Mouse (Mus musculus) neural tube, embryonic 14.5 days (tissue): Measurements from ENCODE around the gene Angptl7. TPM values are rescaled to one million over a fixed set of nuclear protein-coding genes. Genes with fewer than 3 reads are reported as not detected.
A peak's percentile ranks its signal among the peaks of the same experiment; 100 is the strongest.

Source experiments
- ATAC-seq: fragments of 200-750 bp; cut with Nextera tagmentation; 2 replicates; pipeline ENCODE4 v1.8.0; 2017; ENCODE audit warnings: low read depth, mild to moderate bottlenecking, moderate TSS enrichment, moderate library complexity
- H3K27ac ChIP-seq: fragments of 300-500 bp; sonication (generic); 2 replicates; pipeline ENCODE4 v1.5.1; 2014; ENCODE audit warnings: low read depth, mild to moderate bottlenecking, control low read depth, low read length, moderate library complexity, mixed read lengths
- H3K27me3 ChIP-seq: fragments of 300-500 bp; sonication (generic); 2 replicates; pipeline ENCODE4 v1.6.1; 2014; ENCODE audit warnings: low read length; ENCODE audit not compliant: control insufficient read depth, insufficient read depth
- H3K36me3 ChIP-seq: fragments of 300-500 bp; sonication (generic); 2 replicates; pipeline ENCODE4 v1.6.1; 2014; ENCODE audit warnings: low read length, mixed read lengths; ENCODE audit not compliant: control insufficient read depth, insufficient read depth
- H3K4me1 ChIP-seq: fragments of 300-500 bp; sonication (generic); 2 replicates; pipeline ENCODE4 v1.6.1; 2014; ENCODE audit warnings: low read length; ENCODE audit not compliant: control insufficient read depth, insufficient read depth
- H3K4me2 ChIP-seq: fragments of 300-500 bp; sonication (generic); 2 replicates; pipeline ENCODE4 v1.6.1; 2014; ENCODE audit warnings: mild to moderate bottlenecking, low read depth, low read length, control low read depth
- H3K4me3 ChIP-seq: fragments of 300-500 bp; sonication (generic); 2 replicates; pipeline ENCODE4 v1.5.1; 2014; ENCODE audit warnings: low read depth, low read length, control low read depth, mixed read lengths
- H3K9ac ChIP-seq: fragments of 300-500 bp; sonication (generic); replicated peaks from 2 replicates; pipeline ENCODE4 v1.6.1; 2014; ENCODE audit warnings: low read depth, mild to moderate bottlenecking, control low read depth, low read length, mixed read lengths
- H3K9me3 ChIP-seq: fragments of 300-500 bp; sonication (generic); 2 replicates; pipeline ENCODE4 v1.6.1; 2016; ENCODE audit warnings: low read length; ENCODE audit not compliant: control insufficient read depth
- WGBS: fragments of 180-500 bp; shearing (Covaris S2); extraction: QIAGEN DNeasy Blood & Tissue Kit; methylation state at CpG from one replicate; pipeline ENCODE4 v1.1.7; 2014; 5-methylcytosine and 5-hydroxymethylcytosine counted together
- polyA plus RNA-seq: library from polyadenylated mRNA; unstranded; fragments of >200 nt; fragmentation: Nextera tagmentation; extraction: Ambion mirVana; gene quantifications from 2 replicates; pipeline ENCODE4 v1.2.1, GENCODE M21; 2014

Angptl7 gene
- polyA plus RNA-seq, 1 experiment from 2014 or later: 0.24 TPM

DNA sequence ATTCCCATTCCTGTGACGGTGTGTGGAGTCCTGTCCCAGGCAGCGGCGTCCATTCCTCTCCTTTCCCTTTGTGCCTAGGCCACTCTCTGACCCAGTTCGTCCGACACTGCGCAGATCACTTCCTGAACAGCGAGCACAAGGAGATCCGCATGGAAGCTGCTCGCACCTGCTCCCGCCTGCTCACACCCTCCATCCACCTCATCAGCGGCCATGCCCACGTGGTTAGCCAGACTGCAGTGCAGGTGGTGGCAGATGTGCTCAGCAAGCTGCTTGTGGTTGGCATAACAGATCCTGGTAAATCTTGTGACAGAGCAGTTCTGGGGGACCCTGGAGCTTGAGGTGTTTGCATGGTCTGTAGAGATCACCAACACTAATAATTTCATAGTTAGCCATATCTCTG lies 35.4 kb downstream of the Angptl7 start:
- H3K27me3 ChIP-seq: no peaks in the 10 kb centered on the region
- no peaks in the 10 kb centered on the region for H3K9me3 ChIP-seq
- no peak overlapping the region for H3K4me2 ChIP-seq
- peaks cover 70% of the 10 kb centered on the region for H3K36me3 ChIP-seq
- no peak for ATAC-seq
- H3K4me3 ChIP-seq: no peak overlapping the region
- 93% methylated on average over 12 of the region's 12 CpGs for WGBS
- H3K27ac ChIP-seq: no peak overlapping the region
- H3K4me1 ChIP-seq: no peaks in the 10 kb centered on the region
- H3K9ac ChIP-seq: no peak overlapping the region

DNA sequence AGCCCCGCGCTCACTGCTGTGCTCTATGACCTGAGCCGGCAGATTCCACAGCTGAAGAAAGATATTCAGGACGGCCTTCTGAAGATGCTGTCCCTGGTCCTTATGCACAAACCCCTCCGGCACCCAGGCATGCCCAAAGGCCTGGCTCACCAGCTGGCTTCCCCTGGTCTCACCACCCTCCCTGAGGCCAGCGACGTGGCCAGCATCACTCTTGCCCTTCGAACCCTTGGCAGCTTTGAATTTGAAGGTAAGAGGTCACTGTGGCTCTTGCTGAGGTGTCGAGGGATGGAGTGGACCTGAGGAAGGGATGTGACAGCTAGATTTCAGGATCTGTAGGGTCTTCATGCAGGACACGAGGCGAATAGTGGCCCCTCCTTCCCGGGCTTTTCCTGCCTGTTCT lies 36.0 kb downstream of the Angptl7 start:
- Histone ChIP-seq H3K36me3 (peaks cover 69% of the 10 kb centered on the region), H3K27ac (no peak overlapping the region), H3K4me3 (no peak overlapping the region), H3K27me3 (no peaks in the 10 kb centered on the region), H3K9me3 (no peaks in the 10 kb centered on the region), H3K4me1 (no peaks in the 10 kb centered on the region), H3K9ac (no peak overlapping the region), H3K4me2 (no peak overlapping the region)
- no peak for ATAC-seq
- 94% methylated on average over 12 of the region's 12 CpGs for WGBS

DNA sequence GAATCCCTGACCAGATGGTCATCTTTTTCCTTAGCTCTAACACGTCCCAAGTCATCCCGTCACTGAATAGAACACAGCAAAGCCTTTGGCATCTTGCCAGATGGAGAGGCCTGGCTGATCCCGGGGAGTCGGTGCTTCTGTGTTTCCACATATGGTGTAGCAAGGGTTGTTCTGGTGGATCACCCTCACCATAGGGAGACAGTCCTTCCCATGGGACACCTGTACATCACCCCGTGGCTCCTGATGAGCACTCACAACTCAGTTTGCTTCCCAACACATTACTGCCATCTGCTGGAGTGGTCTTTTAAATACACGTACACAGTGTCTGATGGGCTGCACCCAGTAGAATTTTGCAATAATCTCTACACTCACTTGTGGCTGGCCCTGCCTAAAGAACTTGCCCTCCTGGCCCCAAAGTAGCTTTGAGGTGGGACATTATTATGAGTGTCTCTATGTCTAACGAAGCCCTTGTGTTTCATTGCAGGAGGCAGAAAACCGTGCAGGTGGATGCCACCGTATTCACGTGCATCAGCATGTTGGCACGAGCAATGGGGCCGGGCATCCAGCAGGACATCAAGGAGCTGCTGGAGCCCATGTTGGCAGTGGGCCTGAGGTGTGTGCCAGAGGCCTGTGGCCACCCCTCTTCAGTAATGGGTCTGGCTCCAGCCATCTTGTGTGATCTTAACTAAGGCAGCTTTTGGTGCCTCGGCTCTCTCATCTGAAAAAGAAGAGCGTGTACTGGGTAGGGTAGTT lies 36.9 kb downstream of the Angptl7 start:
- Histone ChIP-seq H3K36me3 (peaks cover 69% of the 10 kb centered on the region), H3K4me2 (no peak overlapping the region), H3K9me3 (no peaks in the 10 kb centered on the region), H3K27me3 (no peaks in the 10 kb centered on the region), H3K4me1 (no peaks in the 10 kb centered on the region), H3K9ac (no peak overlapping the region), H3K4me3 (no peak overlapping the region), H3K27ac (no peak overlapping the region)
- peak; percentile 55 for ATAC-seq
- WGBS: 70% methylated on average over 14 of the region's 14 CpGs

DNA sequence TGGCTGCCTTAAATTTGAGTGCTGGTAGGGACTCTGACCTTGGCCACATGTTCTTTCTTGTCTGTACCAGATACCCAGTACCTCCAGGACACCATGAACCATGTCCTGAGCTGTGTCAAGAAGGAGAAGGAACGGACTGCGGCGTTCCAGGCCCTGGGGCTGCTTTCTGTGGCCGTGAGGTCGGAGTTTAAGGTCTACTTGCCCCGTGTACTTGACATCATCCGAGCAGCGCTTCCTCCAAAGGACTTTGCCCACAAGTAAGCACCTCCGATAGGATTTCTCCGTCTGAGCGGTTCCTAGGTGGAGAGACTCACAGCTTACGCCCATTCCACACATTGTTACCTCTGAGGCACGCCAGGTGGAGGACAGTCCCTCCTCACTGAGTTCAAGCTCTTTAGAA lies 37.5 kb downstream of the Angptl7 start:
- H3K36me3 ChIP-seq: peaks cover 66% of the 10 kb centered on the region
- no peaks in the 10 kb centered on the region for H3K4me1 ChIP-seq
- H3K9me3 ChIP-seq: no peaks in the 10 kb centered on the region
- H3K27ac ChIP-seq: no peak overlapping the region
- H3K9ac ChIP-seq: no peak overlapping the region
- H3K4me2 ChIP-seq: no peak overlapping the region
- H3K27me3 ChIP-seq: no peaks in the 10 kb centered on the region
- 96% methylated on average over 13 of the region's 13 CpGs for WGBS
- no peak overlapping the region for H3K4me3 ChIP-seq
- ATAC-seq: no peak

DNA sequence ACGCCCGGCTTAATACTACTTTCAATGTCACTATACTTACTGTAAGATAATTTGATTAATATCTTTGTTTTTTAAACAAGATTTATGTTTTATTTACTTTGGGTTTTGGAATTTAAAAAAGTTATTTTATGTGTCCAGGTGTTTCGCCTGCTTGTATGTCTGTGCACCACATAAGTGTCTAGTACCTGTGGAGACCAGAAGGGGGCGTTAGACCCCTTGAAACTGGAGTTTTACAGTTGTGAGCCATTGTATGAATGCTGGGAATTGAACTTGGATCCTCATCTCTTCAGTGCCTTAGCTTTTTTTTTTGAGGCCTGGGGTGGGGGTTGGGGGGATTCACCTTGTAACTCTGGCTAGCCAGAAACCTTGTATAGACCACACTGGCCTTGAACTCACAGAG lies 38.5 kb downstream of the Angptl7 start:
- no peak for ATAC-seq
- WGBS: 87% methylated on average over 4 of the region's 4 CpGs

DNA sequence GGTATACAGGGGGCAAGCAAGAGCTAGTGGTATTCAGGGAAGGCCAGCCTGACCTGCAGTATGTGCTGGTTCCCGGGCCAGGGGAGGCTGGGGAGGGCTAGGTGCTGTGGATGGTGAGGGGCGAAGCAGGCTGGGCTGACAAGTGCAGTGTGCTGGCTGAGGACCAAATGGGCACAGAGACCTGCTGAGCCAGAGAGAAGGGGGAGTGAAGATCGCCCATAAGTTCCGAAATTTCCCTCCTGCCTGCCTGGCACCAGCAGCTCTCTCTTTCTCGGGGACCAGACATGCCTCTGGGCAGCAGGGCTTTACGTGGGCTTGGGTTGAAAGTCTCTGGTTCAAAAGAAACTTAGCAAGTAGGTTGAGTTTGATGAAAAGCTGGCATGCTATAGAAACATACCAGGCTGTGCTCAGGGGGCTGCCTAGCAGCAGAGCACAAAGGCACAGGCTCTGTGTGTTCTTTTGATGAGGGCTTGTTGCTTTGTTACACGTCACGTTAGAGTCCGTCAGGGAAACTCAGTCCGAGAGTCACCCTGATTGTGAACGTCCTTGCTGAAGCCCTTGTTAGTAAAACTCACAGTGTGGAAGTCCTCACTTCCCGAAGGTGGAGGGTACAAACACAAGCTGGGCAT lies 39.5 kb downstream of the Angptl7 start:
- ATAC-seq: peak; percentile 87
- Histone ChIP-seq H3K4me3 (no peak overlapping the region), H3K36me3 (peaks cover 68% of the 10 kb centered on the region), H3K27me3 (no peaks in the 10 kb centered on the region), H3K27ac (peak overlapping the region; percentile 46), H3K9ac (no peak overlapping the region), H3K9me3 (no peaks in the 10 kb centered on the region), H3K4me2 (no peak overlapping the region), H3K4me1 (no peaks in the 10 kb centered on the region)
- WGBS: 43% methylated on average over 12 of the region's 12 CpGs

More for the DNA sequence above, 38.5 kb downstream of the Angptl7 start:
- H3K27ac ChIP-seq: no peak overlapping the region
- no peak overlapping the region for H3K4me2 ChIP-seq
- no peak overlapping the region for H3K9ac ChIP-seq
- H3K9me3 ChIP-seq: no peaks in the 10 kb centered on the region
- no peaks in the 10 kb centered on the region for H3K4me1 ChIP-seq
- H3K27me3 ChIP-seq: no peaks in the 10 kb centered on the region
- peaks cover 70% of the 10 kb centered on the region for H3K36me3 ChIP-seq
- no peak overlapping the region for H3K4me3 ChIP-seq

DNA sequence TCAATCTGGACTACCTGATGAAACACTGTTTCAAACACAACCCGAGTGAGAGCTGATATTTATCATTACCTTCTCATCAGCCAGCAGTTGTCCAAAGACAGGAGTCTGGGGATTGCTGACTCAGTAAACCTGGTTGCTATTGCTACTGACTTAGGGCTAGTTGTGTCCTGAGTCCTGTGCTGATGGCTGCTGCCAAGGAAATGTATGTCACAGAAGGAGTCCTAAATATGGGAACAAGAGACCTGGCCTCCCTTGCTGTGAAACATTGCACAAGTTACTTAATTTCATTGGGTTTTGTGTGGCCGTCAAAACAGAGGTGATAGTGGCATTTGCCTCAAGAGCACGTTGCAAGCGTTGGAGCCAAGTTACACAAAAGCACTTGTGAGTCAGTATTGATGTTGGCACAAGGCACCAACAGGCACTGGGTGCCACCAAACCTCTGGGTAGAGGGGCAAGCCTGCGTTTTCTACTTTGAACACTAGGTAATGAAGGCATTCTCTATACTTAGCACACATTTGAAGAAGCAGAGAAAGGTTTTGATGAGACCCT lies 44.7 kb downstream of the Angptl7 start:
- no peak overlapping the region for H3K9ac ChIP-seq
- no peaks in the 10 kb centered on the region for H3K27me3 ChIP-seq
- no peak overlapping the region for H3K27ac ChIP-seq
- no peak for ATAC-seq
- 94% methylated on average over 5 of the region's 5 CpGs for WGBS
- peaks cover 69% of the 10 kb centered on the region for H3K36me3 ChIP-seq
- H3K4me2 ChIP-seq: no peak overlapping the region
- H3K4me3 ChIP-seq: no peak overlapping the region
- H3K4me1 ChIP-seq: no peaks in the 10 kb centered on the region
- no peaks in the 10 kb centered on the region for H3K9me3 ChIP-seq

DNA sequence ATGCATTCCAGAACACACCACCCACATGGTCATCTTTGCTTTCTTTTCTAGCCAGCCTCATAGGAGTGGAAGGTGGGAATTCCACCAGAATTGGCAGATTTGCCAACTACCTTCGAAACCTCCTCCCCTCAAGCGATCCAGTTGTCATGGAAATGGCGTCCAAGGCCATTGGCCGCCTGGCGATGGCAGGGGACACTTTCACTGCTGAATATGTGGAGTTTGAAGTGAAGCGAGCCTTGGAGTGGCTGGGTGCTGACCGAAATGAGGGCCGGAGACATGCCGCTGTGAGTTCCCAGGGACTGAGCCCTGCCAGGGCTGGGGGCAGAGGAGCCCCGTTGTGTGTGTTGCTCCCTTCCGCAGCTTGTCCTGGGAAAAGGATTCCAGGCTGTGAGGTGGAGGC lies 46.6 kb downstream of the Angptl7 start:
- 88% methylated on average over 11 of the region's 11 CpGs for WGBS
- peaks cover 58% of the 10 kb centered on the region for H3K36me3 ChIP-seq

DNA sequence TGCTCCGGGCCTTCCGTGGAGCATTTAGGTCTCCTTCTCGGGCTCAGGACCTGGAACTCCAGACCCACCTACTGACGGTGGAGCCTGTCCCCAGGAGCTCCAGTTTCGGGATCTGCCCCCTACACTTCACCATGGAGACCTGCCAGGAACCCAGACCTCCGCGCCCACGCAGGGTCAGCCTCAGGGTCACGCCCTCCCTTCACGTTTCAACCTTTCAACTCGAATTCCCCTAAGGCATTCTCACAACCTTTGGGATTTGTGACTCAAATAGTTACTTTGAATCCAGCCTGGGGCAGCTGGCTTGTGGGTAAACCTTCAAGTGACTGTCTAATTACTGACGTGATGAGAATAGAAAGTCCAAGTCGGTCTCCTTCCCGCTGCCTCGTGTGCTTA lies 51.4 kb downstream of the Angptl7 start:
- peak overlapping the region; percentile 87 for H3K9ac ChIP-seq
- H3K36me3 ChIP-seq: peaks cover 17% of the 10 kb centered on the region
- WGBS: under 1% methylated on average over 15 of the region's 15 CpGs
- peak overlapping the region; percentile 84 for H3K4me2 ChIP-seq
- peaks cover 12% of the 10 kb centered on the region for H3K4me1 ChIP-seq
- H3K27me3 ChIP-seq: no peaks in the 10 kb centered on the region
- ATAC-seq: no peak; the same call in 1 of the 2 replicates
- H3K4me3 ChIP-seq: peak overlapping the region; percentile 94
- no peaks in the 10 kb centered on the region for H3K9me3 ChIP-seq
- peak overlapping the region; percentile 79 for H3K27ac ChIP-seq

More for the DNA sequence above, 46.6 kb downstream of the Angptl7 start:
- Histone ChIP-seq H3K4me2 (no peak overlapping the region), H3K4me3 (no peak overlapping the region), H3K9me3 (no peaks in the 10 kb centered on the region), H3K27me3 (no peaks in the 10 kb centered on the region), H3K27ac (no peak overlapping the region), H3K4me1 (peaks cover 8% of the 10 kb centered on the region), H3K9ac (no peak overlapping the region)
- no peak for ATAC-seq
